Mouse (Mus musculus) heart, embryonic 11.5 days (tissue): ENCODE measurements around the gene Ptpn14. TPM values are rescaled to one million over a fixed set of nuclear protein-coding genes. Genes with fewer than 3 reads are reported as not detected.
A peak's percentile ranks its signal among the peaks of the same experiment; 100 is the strongest.

ENCODE experiments used
- ATAC-seq: fragments of 200-750 bp; cut with Nextera tagmentation; replicated peaks from 2 replicates; pipeline ENCODE4 v1.8.0; 2017; ENCODE audit warnings: moderate library complexity; ENCODE audit not compliant: insufficient number of reproducible peaks, low FRiP score, low TSS enrichment
- H3K27ac ChIP-seq: fragments of 300-500 bp; sonication (generic); 2 replicates; pipeline ENCODE4 v1.5.1; 2014; ENCODE audit warnings: mild to moderate bottlenecking, low read depth, low read length
- H3K27me3 ChIP-seq: fragments of 300-500 bp; sonication (generic); 2 replicates; pipeline ENCODE4 v1.6.1; 2014; ENCODE audit warnings: mild to moderate bottlenecking, low read length, mixed read lengths; ENCODE audit not compliant: control insufficient read depth, insufficient read depth
- H3K36me3 ChIP-seq: fragments of 300-500 bp; sonication (generic); 2 replicates; pipeline ENCODE4 v1.6.1; 2014; ENCODE audit warnings: mild to moderate bottlenecking, low read length, moderate library complexity, mixed read lengths; ENCODE audit not compliant: control insufficient read depth, insufficient read depth
- H3K4me1 ChIP-seq: fragments of 300-500 bp; sonication (generic); 2 replicates; pipeline ENCODE4 v1.6.1; 2014; ENCODE audit warnings: low read length; ENCODE audit not compliant: control insufficient read depth, insufficient read depth
- H3K4me2 ChIP-seq: fragments of 300-500 bp; sonication (generic); 2 replicates; pipeline ENCODE4 v1.6.1; 2014; ENCODE audit warnings: mild to moderate bottlenecking, moderate library complexity
- H3K4me3 ChIP-seq: fragments of 300-500 bp; sonication (generic); 2 replicates; pipeline ENCODE4 v1.5.1; 2014; ENCODE audit warnings: low read depth, low read length
- H3K9ac ChIP-seq: fragments of 300-500 bp; sonication (generic); 2 replicates; pipeline ENCODE4 v1.6.1; 2014; ENCODE audit warnings: mild to moderate bottlenecking, low read depth, low read length, moderate library complexity
- H3K9me3 ChIP-seq: fragments of 300-500 bp; sonication (generic); replicated peaks from 2 replicates; pipeline ENCODE4 v1.6.1; 2016; ENCODE audit warnings: low read length; ENCODE audit not compliant: control insufficient read depth
- WGBS: fragments of 180-500 bp; shearing (Covaris S2); extraction: QIAGEN DNeasy Blood & Tissue Kit; methylation state at CpG from one replicate; pipeline ENCODE4 v1.1.7; 2014; ENCODE audit not compliant: insufficient replicate concordance; 5-methylcytosine and 5-hydroxymethylcytosine counted together
- polyA plus RNA-seq: library from polyadenylated mRNA; unstranded; fragments of >200 nt; fragmentation: Nextera tagmentation; extraction: Ambion mirVana; gene quantifications from 2 replicates; pipeline ENCODE4 v1.2.1, GENCODE M21; 2014

Gene Ptpn14
- polyA plus RNA-seq, 1 experiment from 2014 or later, result 10.1 TPM

DNA sequence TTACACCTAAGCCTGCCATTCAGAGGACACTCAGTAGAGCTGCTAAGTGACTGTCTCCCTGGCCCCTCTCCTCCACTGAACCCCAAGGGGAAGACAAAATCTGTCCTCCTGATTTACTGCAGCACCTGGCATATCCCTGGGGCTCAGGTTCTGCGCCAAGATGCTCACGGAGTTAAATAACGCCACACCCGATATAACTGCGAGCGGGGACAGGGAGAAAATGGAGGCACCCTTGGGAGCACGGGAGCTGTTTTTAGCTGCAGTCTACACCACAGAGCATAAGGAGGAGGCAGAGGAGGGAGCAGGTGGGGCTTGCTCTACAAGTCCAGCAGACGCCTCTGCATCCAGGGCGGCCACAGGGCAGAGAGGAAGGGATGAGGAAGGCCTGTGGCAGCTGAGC lies 174.3 kb downstream of the Ptpn14 start:
- ATAC-seq, result no peak
- Histone ChIP-seq H3K4me3 (no peak overlapping the region), H3K27me3 (no peaks in the 10 kb centered on the region), H3K4me2 (no peak overlapping the region), H3K9ac (no peak overlapping the region), H3K36me3 (no peaks in the 10 kb centered on the region), H3K4me1 (peaks cover 35% of the 10 kb centered on the region), H3K9me3 (no peaks in the 10 kb centered on the region), H3K27ac (no peak overlapping the region)
- 92% methylated on average over 9 of the region's 9 CpGs for WGBS

DNA sequence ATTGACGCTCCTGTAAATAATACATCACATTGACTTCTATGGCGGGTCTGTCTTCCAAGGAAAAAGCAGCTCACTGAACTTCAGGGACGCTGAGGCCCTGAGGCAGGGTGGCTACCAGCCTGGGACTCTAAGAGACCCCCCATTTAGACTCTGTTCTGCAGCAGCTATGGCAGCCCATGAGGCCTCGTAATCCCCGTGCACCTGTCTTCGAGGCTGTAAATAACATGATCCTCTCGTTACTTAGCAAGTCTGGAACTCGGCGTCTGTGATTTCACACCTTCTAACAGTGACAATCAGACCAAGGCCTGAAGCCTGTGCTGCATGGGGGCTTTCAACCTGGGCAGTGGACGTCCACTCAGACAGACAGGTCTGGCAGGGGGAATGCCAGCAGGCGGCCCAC lies 175.1 kb downstream of the Ptpn14 start:
- Histone ChIP-seq H3K4me3 (no peak overlapping the region), H3K36me3 (no peaks in the 10 kb centered on the region), H3K4me2 (no peak overlapping the region), H3K27ac (no peak overlapping the region), H3K9me3 (no peaks in the 10 kb centered on the region), H3K4me1 (peaks cover 35% of the 10 kb centered on the region), H3K9ac (no peak overlapping the region), H3K27me3 (no peaks in the 10 kb centered on the region)
- 74% methylated on average over 11 of the region's 11 CpGs for WGBS
- ATAC-seq, result no peak

- no peak overlapping the region for H3K4me3 ChIP-seq
- 0 out of 2 replicates have a peak, but pooled peaks have one; percentile 43 for ATAC-seq
- H3K4me1 ChIP-seq, result peaks cover 48% of the 10 kb centered on the region
- no peak overlapping the region; the same call in 1 of the 2 replicates for H3K9ac ChIP-seq
- 40% methylated on average over 13 of the region's 13 CpGs for WGBS
- H3K4me2 ChIP-seq, result peak overlapping the region; percentile 38; the same call in 1 of the 2 replicates
- 0 out of 2 replicates have a peak, but pooled peaks cover 3% of the 10 kb centered on the region for H3K36me3 ChIP-seq
- no peaks in the 10 kb centered on the region for H3K27me3 ChIP-seq
- no peaks in the 10 kb centered on the region for H3K9me3 ChIP-seq
- peak overlapping the region; percentile 35; the same call in 1 of the 2 replicates for H3K27ac ChIP-seq
Measured at GRCm38 (mm10) chr1:189910685-189911345, 182.7 kb downstream of the Ptpn14 start.

DNA sequence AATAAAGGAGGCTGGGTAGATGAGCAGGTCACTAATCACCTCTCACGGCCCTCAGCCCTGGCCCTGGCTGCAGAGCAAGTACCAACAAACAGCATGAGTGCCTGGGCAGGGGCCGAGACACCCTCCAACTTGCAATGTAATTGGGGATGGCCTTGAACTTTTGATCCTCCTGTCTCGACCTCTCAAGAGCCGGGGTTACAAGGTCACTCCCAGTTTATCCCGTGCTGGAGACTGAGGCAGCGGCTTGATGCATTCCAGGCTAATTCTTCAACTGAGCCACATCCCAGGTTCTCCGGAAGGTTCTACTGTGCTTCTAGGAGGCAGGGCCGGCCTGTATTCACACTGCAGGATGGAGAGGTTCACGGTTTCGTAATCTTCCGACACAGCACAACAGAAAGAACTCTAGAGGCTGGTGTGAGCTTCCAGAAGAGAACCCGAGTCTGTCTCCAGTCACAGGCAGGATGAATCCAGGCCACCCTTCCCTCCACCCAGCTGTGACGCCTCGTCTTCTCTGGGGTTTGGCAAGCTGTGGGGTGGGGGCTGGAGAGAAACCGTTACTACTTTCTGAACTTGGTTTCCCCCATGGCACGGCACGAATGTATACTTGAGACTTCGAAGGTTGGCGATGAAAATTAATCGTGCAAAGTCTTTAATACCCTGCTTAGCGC lies 185.2 kb downstream of the Ptpn14 start:
- Histone ChIP-seq H3K36me3 (0 out of 2 replicates have a peak, but pooled peaks cover 3% of the 10 kb centered on the region), H3K4me3 (no peak overlapping the region), H3K27me3 (no peaks in the 10 kb centered on the region), H3K9me3 (no peaks in the 10 kb centered on the region), H3K9ac (no peak overlapping the region), H3K4me2 (no peak overlapping the region), H3K27ac (no peak overlapping the region), H3K4me1 (peaks cover 62% of the 10 kb centered on the region)
- no peak for ATAC-seq
- 79% methylated on average over 21 of the region's 21 CpGs for WGBS

DNA sequence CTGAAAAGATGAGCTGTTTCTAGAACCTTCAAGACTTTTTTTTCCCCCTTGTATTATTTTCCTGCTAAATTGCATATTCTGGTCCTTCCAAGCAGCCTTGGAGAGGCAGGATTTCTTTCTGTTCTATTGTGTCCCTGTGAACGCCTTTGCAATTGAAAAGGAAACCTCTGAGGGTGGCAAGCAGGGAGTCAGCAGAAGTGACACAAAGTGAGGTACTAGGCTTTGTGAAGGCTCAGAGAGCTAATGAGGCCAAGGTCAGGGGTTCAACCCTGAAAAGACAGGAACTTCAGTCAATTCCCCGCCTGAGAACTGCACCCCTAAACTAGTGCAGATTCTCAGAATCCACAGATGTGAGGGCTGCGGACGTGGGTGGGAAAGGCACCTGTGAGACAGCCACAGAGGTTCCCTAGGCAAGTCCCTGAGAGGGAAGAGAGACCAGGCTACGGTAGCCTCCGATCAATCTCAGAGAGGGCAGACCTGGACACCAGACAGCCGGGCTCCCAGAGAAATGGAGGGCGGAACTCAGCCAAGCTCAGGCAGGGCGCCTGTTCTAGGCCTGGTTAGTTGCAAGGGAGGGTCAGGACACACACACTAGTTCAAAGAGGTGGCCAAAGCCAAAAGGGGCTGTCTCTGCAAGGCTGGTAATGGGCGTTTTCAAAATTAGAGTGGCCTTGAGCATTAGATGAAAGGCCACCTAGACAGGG lies 188.5 kb downstream of the Ptpn14 start:
- Histone ChIP-seq H3K4me3 (no peak overlapping the region), H3K36me3 (no peaks in the 10 kb centered on the region), H3K9me3 (no peaks in the 10 kb centered on the region), H3K4me2 (no peak overlapping the region), H3K9ac (peak overlapping the region; percentile 12; the same call in 1 of the 2 replicates), H3K27ac (0 out of 2 replicates have a peak overlapping the region, but pooled peaks have one; percentile 15), H3K27me3 (no peaks in the 10 kb centered on the region), H3K4me1 (peaks cover 65% of the 10 kb centered on the region)
- no peak for ATAC-seq
- 64% methylated on average over 10 of the region's 10 CpGs for WGBS

GRCm38 (mm10) chr1:189917126-189917500 lies 189.0 kb downstream of the Ptpn14 start:
- Histone ChIP-seq H3K9ac (peak overlapping the region; percentile 12; the same call in 1 of the 2 replicates), H3K4me2 (no peak overlapping the region), H3K27me3 (no peaks in the 10 kb centered on the region), H3K4me3 (no peak overlapping the region), H3K9me3 (no peaks in the 10 kb centered on the region), H3K36me3 (no peaks in the 10 kb centered on the region), H3K27ac (0 out of 2 replicates have a peak overlapping the region, but pooled peaks have one; percentile 15), H3K4me1 (peaks cover 60% of the 10 kb centered on the region)
- 46% methylated on average over 4 of the region's 4 CpGs for WGBS
- no peak for ATAC-seq

- peaks cover 61% of the 10 kb centered on the region for H3K4me1 ChIP-seq
Measured at GRCm38 (mm10) chr1:189919756-189920155, 191.7 kb downstream of the Ptpn14 start.

GRCm38 (mm10) chr1:189920701-189921567 lies 192.9 kb downstream of the Ptpn14 start:
- Histone ChIP-seq H3K36me3 (no peaks in the 10 kb centered on the region), H3K4me1 (peaks cover 59% of the 10 kb centered on the region), H3K27me3 (no peaks in the 10 kb centered on the region), H3K9ac (peak overlapping the region; percentile 94), H3K9me3 (no peaks in the 10 kb centered on the region), H3K4me2 (peak overlapping the region; percentile 88), H3K27ac (0 out of 2 replicates have a peak overlapping the region, but pooled peaks have one; percentile 8), H3K4me3 (peak overlapping the region; percentile 77)
- 24% methylated on average over 28 of the region's 28 CpGs for WGBS
- ATAC-seq, result no peak

More at GRCm38 (mm10) chr1:189919756-189920155, 191.7 kb downstream of the Ptpn14 start:
- no peak for ATAC-seq
- no peaks in the 10 kb centered on the region for H3K9me3 ChIP-seq
- no peak overlapping the region for H3K27ac ChIP-seq
- H3K27me3 ChIP-seq, result no peaks in the 10 kb centered on the region
- no peak overlapping the region for H3K4me3 ChIP-seq
- 92% methylated on average over 3 of the region's 3 CpGs for WGBS
- no peak overlapping the region for H3K9ac ChIP-seq
- no peak overlapping the region; the same call in 1 of the 2 replicates for H3K4me2 ChIP-seq
- H3K36me3 ChIP-seq, result no peaks in the 10 kb centered on the region
